Mouse (Mus musculus) inflammation-experienced regulatory T-cells, adult 6 months (primary cell): ENCODE results near the gene March9. TPM values are rescaled to one million over a fixed set of nuclear protein-coding genes. Genes with fewer than 3 reads are reported as not detected.

Source experiments
- ATAC-seq: one replicate; pipeline ENCODE4 v1.8.0; 2017
- polyA plus RNA-seq, 3 experiments: library from polyadenylated mRNA; unstranded; fragments of 100-300 nt; shearing (Covaris generic); gene quantifications; one replicate each; pipeline ENCODE4 v1.2.1; 2017

The March9 gene
- polyA plus RNA-seq, 3 experiments from 2014 or later = 0.35 to 0.84 (median 0.72) TPM

DNA sequence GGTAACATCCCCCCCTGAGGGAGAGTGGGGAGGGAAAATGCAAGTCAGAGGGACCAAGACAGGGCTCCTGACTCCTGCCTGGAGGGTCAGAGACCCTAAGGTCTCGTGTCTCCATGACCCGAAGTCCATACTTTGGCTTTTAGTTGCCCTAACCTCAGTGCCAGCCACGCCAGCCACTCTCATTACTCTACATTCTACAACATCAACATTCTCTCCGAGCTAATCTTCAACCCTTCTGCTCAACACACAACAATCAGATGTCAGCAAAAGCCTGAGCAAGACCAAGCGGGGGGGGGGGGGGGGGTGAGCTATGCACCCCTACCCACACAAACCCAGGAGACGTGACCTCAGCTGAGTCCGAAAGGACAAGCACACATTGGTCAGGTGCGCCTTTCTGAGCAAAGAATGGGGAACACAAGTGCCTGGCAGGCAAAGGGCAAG is 26.7 kb downstream of the March9 start:
- ATAC-seq = no peak

DNA sequence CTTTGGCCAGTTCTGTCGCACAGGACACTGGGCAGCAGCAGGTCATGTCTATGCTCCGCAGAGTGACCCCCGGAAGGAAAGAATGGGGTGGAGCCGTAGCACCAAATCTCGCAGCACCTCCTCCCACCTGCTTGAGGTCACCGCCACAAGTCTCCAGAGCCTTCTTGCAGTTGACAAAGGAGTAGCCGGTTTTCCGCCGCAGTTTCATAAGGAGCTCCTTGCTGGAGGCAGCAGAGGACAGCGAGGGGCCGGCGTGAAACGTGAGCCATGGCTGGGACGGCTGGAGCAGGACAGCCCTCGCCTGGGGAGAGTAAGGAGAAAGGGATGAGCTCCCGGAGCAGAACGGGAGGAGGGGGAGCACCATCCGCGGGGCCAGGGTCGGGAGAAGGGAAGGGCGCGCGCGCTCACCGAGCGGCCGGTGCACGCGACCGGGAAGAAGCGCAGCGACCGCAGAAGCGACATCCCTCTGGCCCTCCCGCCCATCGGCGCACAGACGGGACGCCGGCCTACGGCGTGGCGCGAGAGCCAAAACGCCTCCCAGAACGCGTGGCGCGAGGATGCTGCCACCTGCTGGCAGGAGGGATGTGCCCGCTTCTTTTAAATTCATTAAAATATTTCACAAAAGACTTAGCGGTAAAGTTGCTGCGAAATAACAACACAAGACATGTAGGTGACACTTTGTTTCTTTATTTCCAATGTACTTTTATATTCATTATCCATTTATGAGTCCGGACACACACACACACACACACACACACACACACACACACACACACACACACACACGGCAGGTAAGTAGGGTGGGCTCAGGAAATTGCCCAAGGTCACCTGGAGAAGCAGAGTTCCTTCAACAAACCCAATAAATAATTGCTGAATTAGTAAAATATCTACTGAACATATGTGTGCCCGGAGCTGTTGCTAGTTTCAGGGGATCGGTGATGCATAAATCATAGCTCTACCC is 29.4 kb downstream of the March9 start, which contains the start of gene Tsfm:
Gene Tsfm, minus strand, starts transcription at position 505 of the 961 bp plus-strand sequence.
- ATAC-seq = peak; percentile 90

DNA sequence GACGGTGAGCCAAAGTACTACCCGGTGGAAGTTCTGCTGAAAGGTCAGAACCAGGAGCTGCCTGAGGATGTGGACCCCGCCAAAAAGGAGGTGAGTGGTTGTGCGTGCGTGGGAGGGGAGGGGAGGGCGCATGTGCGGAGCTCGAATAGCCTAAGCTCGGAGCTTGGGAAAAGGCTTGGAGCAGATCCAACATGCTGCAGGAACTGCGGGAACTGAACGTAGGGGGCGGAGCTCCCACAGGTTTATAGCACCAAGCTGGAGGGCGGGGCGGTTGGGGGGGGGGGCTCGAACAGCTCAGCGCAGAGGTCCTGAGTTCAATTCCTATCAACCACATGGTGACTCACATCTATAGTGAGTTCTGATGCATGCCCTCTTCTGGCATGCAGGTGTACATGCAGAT is 41.6 kb downstream of the March9 start:
- ATAC-seq = no peak

GRCm38 (mm10) chr10:127017071-127017470 is 42.9 kb downstream of the March9 start:
- no peak for ATAC-seq

GRCm38 (mm10) chr10:127016488-127016887 is 43.5 kb downstream of the March9 start:
- ATAC-seq = no peak

Other genes starting within 250 kb of the March9 start
- 1 to 10 TPM; 3.4 to 7.5 (median 5.1) TPM for gene Atp23, start 158.8 kb downstream of the March9 start, polyA plus RNA-seq
- gene Ctdsp2, start 81.5 kb downstream of the March9 start, polyA plus RNA-seq = 10 to 100 TPM; 26.2 to 47.1 (median 38.5) TPM
- under 1 TPM in 2 of 3 experiments, not detected in 1; 0.11 to 0.36 TPM for gene Avil, start 59.5 kb downstream of the March9 start, polyA plus RNA-seq
- gene Tsfm, start 29.3 kb downstream of the March9 start, polyA plus RNA-seq = 10 to 100 TPM; 40.0 to 50.0 (median 48.3) TPM
- 10 to 100 TPM; 10.8 to 37.6 (median 28.4) TPM for gene Mettl1, start 18.8 kb downstream of the March9 start, polyA plus RNA-seq
- under 1 TPM in 1 of 3 experiments, not detected in 2; 0.46 TPM for gene Eef1akmt3, start 18.7 kb downstream of the March9 start, polyA plus RNA-seq
- gene Cyp27b1, start 11.9 kb downstream of the March9 start, polyA plus RNA-seq = not detected
- gene Cdk4, start 3.4 kb upstream of the March9 start, polyA plus RNA-seq = 100 to 1,000 TPM; 284 to 347 (median 295) TPM
- 100 to 1,000 TPM in 2 of 3 experiments, 10 to 100 TPM in 1; 97.8 to 134 (median 127) TPM for gene Tspan31, start 10.1 kb upstream of the March9 start, polyA plus RNA-seq
- gene Agap2, start 15.1 kb upstream of the March9 start, polyA plus RNA-seq = 10 to 100 TPM; 25.9 to 32.1 (median 31.2) TPM
- 10 to 100 TPM; 61.9 to 81.5 (median 75.8) TPM for gene Os9, start 60.9 kb upstream of the March9 start, polyA plus RNA-seq
- gene B4galnt1, start 105.0 kb upstream of the March9 start, polyA plus RNA-seq = 100 to 1,000 TPM; 181 to 204 (median 188) TPM
- gene Slc26a10, start 120.5 kb upstream of the March9 start, polyA plus RNA-seq = 1 to 10 TPM; 3.2 to 4.3 (median 3.2) TPM
- under 1 TPM in 1 of 3 experiments, not detected in 2; 0.20 TPM for gene Arhgef25, start 129.9 kb upstream of the March9 start, polyA plus RNA-seq
- gene Dtx3, start 135.5 kb upstream of the March9 start, polyA plus RNA-seq = 10 to 100 TPM; 35.2 to 56.0 (median 47.0) TPM
- gene Pip4k2c, start 151.4 kb upstream of the March9 start, polyA plus RNA-seq = 10 to 100 TPM; 25.7 to 32.1 (median 26.0) TPM
- under 1 TPM in 2 of 3 experiments, not detected in 1; 0.16 to 0.19 TPM for gene Kif5a, start 203.2 kb upstream of the March9 start, polyA plus RNA-seq
- 10 to 100 TPM; 54.0 to 61.1 (median 56.9) TPM for gene Dctn2, start 206.2 kb upstream of the March9 start, polyA plus RNA-seq
- 10 to 100 TPM in 1 of 3 experiments, 1 to 10 TPM in 2; 4.0 to 11.8 (median 6.4) TPM for gene Mbd6, start 228.8 kb upstream of the March9 start, polyA plus RNA-seq